Mouse (Mus musculus): ENCODE data around the gene Supt3. TPM values are rescaled to one million over a fixed set of nuclear protein-coding genes. Genes with fewer than 3 reads are reported as not detected.

Gene Supt3
- polyA plus RNA-seq, 1 experiment from 2014 or later = 18.8 TPM

DNA sequence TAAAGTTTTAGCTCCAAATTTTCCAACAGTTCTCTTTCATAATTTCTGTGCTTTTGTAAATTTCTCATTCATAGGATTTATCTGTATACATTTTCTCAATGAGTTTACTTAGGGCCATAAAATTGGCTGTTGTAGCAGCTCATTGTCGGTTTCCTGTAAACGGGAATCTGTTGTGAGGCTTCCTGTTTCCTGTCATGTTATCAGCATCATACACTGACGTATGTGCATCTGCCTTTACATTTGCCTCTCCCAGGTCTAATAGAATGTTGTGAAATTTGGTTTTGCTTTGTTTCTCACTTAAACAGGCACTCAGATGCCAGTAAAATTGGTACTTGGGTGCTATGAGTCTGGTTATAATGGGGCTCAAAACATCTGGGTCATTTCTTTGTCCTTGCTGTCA is 338.4 kb downstream of the Supt3 start:
- Histone ChIP-seq H3K4me1 (no peaks in the 10 kb centered on the region), H3K4me2 (no peak overlapping the region), H3K27me3 (peaks cover 7% of the 10 kb centered on the region; the same call in 1 of the 2 replicates), H3K36me3 (no peaks in the 10 kb centered on the region), H3K9ac (no peak overlapping the region), H3K9me3 (no peaks in the 10 kb centered on the region), H3K4me3 (no peak overlapping the region), H3K27ac (no peak overlapping the region)
- no peak for ATAC-seq (ENCODE audit: insufficient number of reproducible peaks, low FRiP score, low TSS enrichment, low read depth)
- 68% methylated on average over 3 of the region's 3 CpGs for WGBS

- peaks cover 11% of the 10 kb centered on the region; the same call in 1 of the 2 replicates for H3K27me3 ChIP-seq
- no peaks in the 10 kb centered on the region for H3K4me1 ChIP-seq
- 29% methylated on average over 12 of the region's 12 CpGs for WGBS
- no peak for ATAC-seq (ENCODE audit: insufficient number of reproducible peaks, low FRiP score, low TSS enrichment, low read depth)
- no peaks in the 10 kb centered on the region for H3K36me3 ChIP-seq
- H3K9ac ChIP-seq = no peak overlapping the region
- H3K4me3 ChIP-seq = no peak overlapping the region
- no peaks in the 10 kb centered on the region for H3K9me3 ChIP-seq
- H3K4me2 ChIP-seq = no peak overlapping the region
- no peak overlapping the region for H3K27ac ChIP-seq
These were observed 341.9 kb downstream of the Supt3 start for GRCm38 (mm10) chr17:45118565-45119471.

DNA sequence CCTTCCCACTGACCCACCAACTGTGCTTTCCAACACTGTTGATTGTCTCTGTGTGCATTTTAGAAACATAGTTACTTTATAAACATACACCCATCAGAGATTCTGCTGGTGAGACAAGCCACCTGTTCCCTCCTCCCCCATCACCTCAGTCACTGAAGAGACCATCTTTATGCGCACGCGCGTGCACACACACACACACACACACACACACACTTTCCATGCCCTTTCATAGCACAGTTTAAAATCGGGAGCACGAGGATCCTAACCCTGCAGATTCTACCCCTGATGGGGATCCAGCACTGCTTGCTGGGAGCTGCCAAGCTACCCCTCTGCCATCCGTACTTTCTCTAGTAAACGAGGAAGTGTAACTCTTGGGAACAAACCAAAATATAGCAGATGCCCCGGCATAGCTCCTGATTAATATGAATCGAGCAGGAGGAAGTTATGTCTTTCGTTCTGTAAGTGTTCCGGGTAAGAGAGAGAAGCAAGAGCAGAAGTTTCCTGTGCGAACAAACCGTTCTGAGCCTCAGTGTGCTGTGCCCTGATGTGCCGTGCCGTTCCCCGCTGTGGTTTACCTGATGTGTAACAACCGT is 342.8 kb downstream of the Supt3 start:
- peaks cover 11% of the 10 kb centered on the region; the same call in 1 of the 2 replicates for H3K27me3 ChIP-seq
- ATAC-seq (ENCODE audit: insufficient number of reproducible peaks, low FRiP score, low TSS enrichment, low read depth) = no peak
- no peak overlapping the region for H3K4me3 ChIP-seq
- 76% methylated on average over 18 of the region's 18 CpGs for WGBS
- H3K9ac ChIP-seq = no peak overlapping the region
- no peaks in the 10 kb centered on the region for H3K36me3 ChIP-seq
- no peaks in the 10 kb centered on the region for H3K9me3 ChIP-seq
- no peak overlapping the region for H3K4me2 ChIP-seq
- H3K27ac ChIP-seq = no peak overlapping the region
- H3K4me1 ChIP-seq = no peaks in the 10 kb centered on the region

- 0 out of 2 replicates have a peak, but pooled peaks cover 2% of the 10 kb centered on the region for H3K4me1 ChIP-seq
- H3K4me2 ChIP-seq = no peak overlapping the region
- H3K36me3 ChIP-seq = no peaks in the 10 kb centered on the region
- WGBS = 88% methylated on average over 3 of the region's 3 CpGs
- no peak for ATAC-seq (ENCODE audit: insufficient number of reproducible peaks, low FRiP score, low TSS enrichment, low read depth)
- H3K9me3 ChIP-seq = no peaks in the 10 kb centered on the region
- H3K27me3 ChIP-seq = peaks cover 10% of the 10 kb centered on the region
- H3K27ac ChIP-seq = no peak overlapping the region
- no peak overlapping the region for H3K4me3 ChIP-seq
- no peak overlapping the region for H3K9ac ChIP-seq
These were observed 346.9 kb downstream of the Supt3 start for GRCm38 (mm10) chr17:45123856-45124255.

- no peak for ATAC-seq (ENCODE audit: insufficient number of reproducible peaks, low FRiP score, low TSS enrichment, low read depth)
- H3K4me3 ChIP-seq = no peak overlapping the region
- H3K27ac ChIP-seq = no peak overlapping the region
- H3K36me3 ChIP-seq = no peaks in the 10 kb centered on the region
- peaks cover 9% of the 10 kb centered on the region for H3K27me3 ChIP-seq
- no peak overlapping the region for H3K4me2 ChIP-seq
- no peaks in the 10 kb centered on the region for H3K9me3 ChIP-seq
- 0 out of 2 replicates have a peak, but pooled peaks cover 2% of the 10 kb centered on the region for H3K4me1 ChIP-seq
- WGBS = 76% methylated on average over 4 of the region's 4 CpGs
- no peak overlapping the region for H3K9ac ChIP-seq
These were observed 351.7 kb downstream of the Supt3 start for GRCm38 (mm10) chr17:45128611-45129010.

- H3K27me3 ChIP-seq = peaks cover 3% of the 10 kb centered on the region; the same call in 1 of the 2 replicates
- no peak overlapping the region for H3K27ac ChIP-seq
- 91% methylated on average over 10 of the region's 10 CpGs for WGBS
- no peaks in the 10 kb centered on the region for H3K9me3 ChIP-seq
- no peaks in the 10 kb centered on the region for H3K4me1 ChIP-seq
- no peak for ATAC-seq (ENCODE audit: insufficient number of reproducible peaks, low FRiP score, low TSS enrichment, low read depth)
- H3K36me3 ChIP-seq = no peaks in the 10 kb centered on the region
- no peak overlapping the region for H3K4me3 ChIP-seq
- H3K9ac ChIP-seq = no peak overlapping the region
- H3K4me2 ChIP-seq = no peak overlapping the region
These were observed 356.8 kb downstream of the Supt3 start for GRCm38 (mm10) chr17:45133501-45134400.

- 86% methylated on average over 6 of the region's 6 CpGs for WGBS
- no peaks in the 10 kb centered on the region for H3K27me3 ChIP-seq
- 0 out of 2 replicates have a peak, but pooled peaks cover 2% of the 10 kb centered on the region for H3K4me1 ChIP-seq
- H3K9ac ChIP-seq = no peak overlapping the region
- no peak overlapping the region for H3K27ac ChIP-seq
- ATAC-seq (ENCODE audit: insufficient number of reproducible peaks, low FRiP score, low TSS enrichment, low read depth) = no peak
- no peaks in the 10 kb centered on the region for H3K9me3 ChIP-seq
- no peaks in the 10 kb centered on the region for H3K36me3 ChIP-seq
- H3K4me2 ChIP-seq = no peak overlapping the region
- no peak overlapping the region for H3K4me3 ChIP-seq
These were observed 359.5 kb downstream of the Supt3 start for GRCm38 (mm10) chr17:45136491-45136890.

GRCm38 (mm10) chr17:45143043-45143442 is 366.1 kb downstream of the Supt3 start:
- H3K27me3 ChIP-seq = peaks cover 9% of the 10 kb centered on the region; the same call in 1 of the 2 replicates
- no peaks in the 10 kb centered on the region for H3K36me3 ChIP-seq
- ATAC-seq (ENCODE audit: insufficient number of reproducible peaks, low FRiP score, low TSS enrichment, low read depth) = no peak
- H3K4me2 ChIP-seq = no peak overlapping the region
- H3K4me3 ChIP-seq = no peak overlapping the region
- H3K4me1 ChIP-seq = peaks cover 19% of the 10 kb centered on the region
- 64% methylated on average over 6 of the region's 6 CpGs for WGBS
- H3K9ac ChIP-seq = no peak overlapping the region
- H3K9me3 ChIP-seq = no peaks in the 10 kb centered on the region
- no peak overlapping the region for H3K27ac ChIP-seq

GRCm38 (mm10) chr17:45144656-45145055 is 367.7 kb downstream of the Supt3 start:
- 52% methylated on average over 14 of the region's 14 CpGs for WGBS
- ATAC-seq (ENCODE audit: insufficient number of reproducible peaks, low FRiP score, low TSS enrichment, low read depth) = no peak
- Histone ChIP-seq H3K9me3 (no peaks in the 10 kb centered on the region), H3K4me2 (no peak overlapping the region), H3K27me3 (peaks cover 16% of the 10 kb centered on the region; the same call in 1 of the 2 replicates), H3K36me3 (no peaks in the 10 kb centered on the region), H3K4me1 (peaks cover 19% of the 10 kb centered on the region), H3K27ac (peak overlapping the region; percentile 28; the same call in 1 of the 2 replicates), H3K9ac (no peak overlapping the region), H3K4me3 (no peak overlapping the region)

DNA sequence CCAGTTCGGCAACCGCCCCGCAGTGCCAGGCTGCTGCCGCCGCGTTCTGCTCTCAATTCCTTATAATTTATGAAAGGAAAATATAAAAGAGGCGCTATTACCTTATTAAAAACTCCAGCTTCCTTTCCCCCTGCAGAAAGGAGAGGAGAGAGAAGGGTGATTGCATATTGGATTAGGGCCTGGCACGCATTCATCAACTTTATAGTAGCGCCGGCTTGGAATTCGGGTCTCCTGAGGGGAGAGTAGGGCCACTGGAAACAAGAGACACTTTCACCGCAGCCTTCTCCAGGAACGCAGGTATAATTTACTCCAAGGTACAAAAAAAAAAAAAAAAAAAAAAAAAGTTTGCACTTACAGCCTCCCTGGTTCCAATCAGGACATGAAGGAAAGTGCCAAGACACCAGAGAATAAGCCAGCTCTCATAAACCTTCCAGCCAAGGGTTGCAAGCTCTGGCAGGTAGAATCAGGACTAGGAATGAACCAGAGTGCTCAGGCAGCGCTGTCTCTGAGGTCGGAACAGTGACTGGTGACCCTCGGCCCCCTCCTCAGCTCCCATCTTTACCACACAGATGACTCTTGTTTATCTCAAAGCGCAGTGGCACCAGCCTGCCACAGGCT is 374.5 kb downstream of the Supt3 start:
- no peaks in the 10 kb centered on the region for H3K36me3 ChIP-seq
- no peak overlapping the region for H3K4me3 ChIP-seq
- 35% methylated on average over 17 of the region's 17 CpGs for WGBS
- peaks cover 23% of the 10 kb centered on the region for H3K4me1 ChIP-seq
- ATAC-seq (ENCODE audit: insufficient number of reproducible peaks, low FRiP score, low TSS enrichment, low read depth) = peak; percentile 66
- 0 out of 2 replicates have a peak overlapping the region, but pooled peaks have one; percentile 17 for H3K4me2 ChIP-seq
- H3K9me3 ChIP-seq = no peaks in the 10 kb centered on the region
- H3K27me3 ChIP-seq = peaks cover 16% of the 10 kb centered on the region; the same call in 1 of the 2 replicates
- H3K27ac ChIP-seq = peak overlapping the region; percentile 54
- no peak overlapping the region for H3K9ac ChIP-seq

GRCm38 (mm10) chr17:45153721-45154120 is 376.8 kb downstream of the Supt3 start:
- Histone ChIP-seq H3K27me3 (peaks cover under 1% of the 10 kb centered on the region; the same call in 1 of the 2 replicates), H3K9ac (no peak overlapping the region), H3K4me2 (no peak overlapping the region), H3K36me3 (no peaks in the 10 kb centered on the region), H3K9me3 (no peaks in the 10 kb centered on the region), H3K4me3 (no peak overlapping the region), H3K4me1 (peaks cover 29% of the 10 kb centered on the region), H3K27ac (no peak overlapping the region)
- no peak for ATAC-seq (ENCODE audit: insufficient number of reproducible peaks, low FRiP score, low TSS enrichment, low read depth)
- 27% methylated on average over 6 of the region's 6 CpGs for WGBS

All from limb, embryonic 15.5 days (tissue).